18 mouse cellular contexts compared by ENCODE assay signal in genomic region chr11:103979381-103979780, GRCm38 (mm10). TPM values are rescaled to one million over a fixed set of nuclear protein-coding genes. Genes with fewer than 3 reads are reported as not detected.
DNase-seq lines count a peak whose midpoint lies in the region; ATAC-seq and TF ChIP-seq lines count a peak whose summit lies in the region.
"Had no signal": no experiment of that assay in that cellular context is flagged by ENCODE, and none has a peak within 500 bp of the region (broad histone marks: within the 10 kb centered on the region; RNA-seq: fewer than 3 reads in every experiment).

No protein-coding gene starts in this region.

- no peaks in the 10 kb centered on the region for H3K9me3 ChIP-seq in kidney, postnatal 0 days (replicated peaks; ENCODE audit: low read length)
- no peaks in the 10 kb centered on the region for H3K9me3 ChIP-seq in kidney, embryonic 16.5 days (ENCODE audit: low read length)
- no peaks in the 10 kb centered on the region for H3K9me3 ChIP-seq in midbrain, embryonic 13.5 days
- no peaks in the 10 kb centered on the region for H3K9me3 ChIP-seq in forebrain, embryonic 12.5 days
- H3K9me3 ChIP-seq: embryonic facial prominence, embryonic 12.5 days; forebrain, embryonic 10.5 days; heart, embryonic 13.5 days; neural tube, embryonic 13.5 days had no signal

- 82% methylated on average over 4 of the region's 4 CpGs for WGBS in kidney, postnatal 0 days
- 87% methylated on average over 4 of the region's 4 CpGs for WGBS in kidney, embryonic 16.5 days
- 52% methylated on average over 4 of the region's 4 CpGs for WGBS in bone marrow, adult 2 months
- WGBS in midbrain, embryonic 13.5 days: 91% methylated on average over 4 of the region's 4 CpGs
- 94% methylated on average over 4 of the region's 4 CpGs for WGBS in forebrain, embryonic 12.5 days

- peaks cover 21% of the 10 kb centered on the region; the same call in 1 of the 2 replicates for H3K36me3 ChIP-seq in kidney, postnatal 0 days (ENCODE audit: insufficient read depth, low read length)
- peaks cover 43% of the 10 kb centered on the region for H3K36me3 ChIP-seq in kidney, embryonic 16.5 days (ENCODE audit: insufficient read depth, low read length)
- peaks cover 91% of the 10 kb centered on the region for H3K36me3 ChIP-seq in midbrain, embryonic 13.5 days
- peaks cover 80% of the 10 kb centered on the region for H3K36me3 ChIP-seq in forebrain, embryonic 12.5 days (replicated peaks)

- H3K27ac ChIP-seq in kidney, postnatal 0 days: peak overlapping the region; percentile 25; the same call in 1 of the 2 replicates
- no peak overlapping the region for H3K27ac ChIP-seq in kidney, embryonic 16.5 days (ENCODE audit: low read length)
- peak overlapping the region; percentile 70 for H3K27ac ChIP-seq in bone marrow, adult 2 months (ENCODE audit: control insufficient read depth, insufficient read depth, low read depth, low read length, poor library complexity)
- H3K27ac ChIP-seq in midbrain, embryonic 13.5 days: no peak overlapping the region
- no peak overlapping the region for H3K27ac ChIP-seq in forebrain, embryonic 12.5 days
- H3K27ac ChIP-seq: embryonic facial prominence, embryonic 12.5 days; forebrain, embryonic 10.5 days; heart, embryonic 13.5 days; liver, embryonic 14.5 days; neural tube, embryonic 13.5 days had no signal

- no peak overlapping the region for H3K4me2 ChIP-seq in kidney, postnatal 0 days (ENCODE audit: low read length)
- no peak overlapping the region for H3K4me2 ChIP-seq in kidney, embryonic 16.5 days (replicated peaks; ENCODE audit: low read depth, low read length)
- H3K4me2 ChIP-seq in midbrain, embryonic 13.5 days (replicated peaks): no peak overlapping the region
- H3K4me2 ChIP-seq in forebrain, embryonic 12.5 days: no peak overlapping the region
- H3K4me2 ChIP-seq: embryonic facial prominence, embryonic 12.5 days; heart, embryonic 13.5 days; neural tube, embryonic 13.5 days had no signal

- DNase-seq in kidney, postnatal 0 days (ENCODE audit: low spot score): no peak
- DNase-seq: cerebellum, adult 9-10 months; kidney, postnatal 10 days; midbrain, embryonic 14.5 days; retina, postnatal 1 day had no signal

- ATAC-seq in kidney, postnatal 0 days (replicated peaks; ENCODE audit: low FRiP score, low read depth): no peak
- no peak for ATAC-seq in kidney, embryonic 16.5 days (ENCODE audit: low FRiP score, low TSS enrichment)
- ATAC-seq in granulocyte monocyte progenitor cell, adult 5-6 weeks (replicated peaks; ENCODE audit: poor library complexity, severe bottlenecking): peak; percentile 68
- ATAC-seq in monocyte, adult 5-6 weeks (replicated peaks; ENCODE audit: insufficient number of reproducible peaks, low FRiP score, low TSS enrichment, poor library complexity, severe bottlenecking): peak; percentile 70
- no peak for ATAC-seq in midbrain, embryonic 13.5 days
- ATAC-seq in forebrain, embryonic 12.5 days (ENCODE audit: low FRiP score): no peak
- ATAC-seq: CD4-positive, CD25-positive, alpha-beta regulatory T cell, adult 4 months; inflammation-experienced regulatory T-cells, adult 6 months had no signal

- no peak overlapping the region for H3K4me3 ChIP-seq in kidney, postnatal 0 days (replicated peaks; ENCODE audit: low read depth, low read length)
- no peak overlapping the region for H3K4me3 ChIP-seq in kidney, embryonic 16.5 days (ENCODE audit: low read length)
- H3K4me3 ChIP-seq in bone marrow, adult 2 months (replicated peaks; ENCODE audit: control insufficient read depth, low read depth, low read length): no peak overlapping the region
- H3K4me3 ChIP-seq in midbrain, embryonic 13.5 days (replicated peaks): no peak overlapping the region
- H3K4me3 ChIP-seq in forebrain, embryonic 12.5 days (replicated peaks): no peak overlapping the region
- H3K4me3 ChIP-seq: embryonic facial prominence, embryonic 12.5 days; forebrain, embryonic 10.5 days; heart, embryonic 13.5 days; neural tube, embryonic 13.5 days had no signal

- H3K27me3 ChIP-seq in kidney, postnatal 0 days (ENCODE audit: insufficient read depth, low read length): no peaks in the 10 kb centered on the region
- no peaks in the 10 kb centered on the region for H3K27me3 ChIP-seq in kidney, embryonic 16.5 days (ENCODE audit: insufficient read depth, low read length)
- no peaks in the 10 kb centered on the region for H3K27me3 ChIP-seq in midbrain, embryonic 13.5 days
- no peaks in the 10 kb centered on the region for H3K27me3 ChIP-seq in forebrain, embryonic 12.5 days
- H3K27me3 ChIP-seq: embryonic facial prominence, embryonic 12.5 days; heart, embryonic 13.5 days; neural tube, embryonic 13.5 days had no signal

- no peak overlapping the region for H3K9ac ChIP-seq in kidney, postnatal 0 days (ENCODE audit: low read depth, low read length)
- H3K9ac ChIP-seq in kidney, embryonic 16.5 days (replicated peaks; ENCODE audit: low read length): no peak overlapping the region
- no peak overlapping the region for H3K9ac ChIP-seq in midbrain, embryonic 13.5 days (replicated peaks)
- H3K9ac ChIP-seq in forebrain, embryonic 12.5 days: no peak overlapping the region
- H3K9ac ChIP-seq: embryonic facial prominence, embryonic 12.5 days; heart, embryonic 13.5 days; liver, embryonic 14.5 days; neural tube, embryonic 13.5 days had no signal

- TF ChIP-seq CTCF in kidney, postnatal 0 days (IDR thresholded peaks at IDR 0.05; ENCODE audit: low read depth): no peak
- no peak for TF ChIP-seq CTCF in bone marrow, adult 2 months (IDR thresholded peaks at IDR 0.05; ENCODE audit: control insufficient read depth, insufficient read depth, low read length)

- TF ChIP-seq POLR2A in bone marrow, adult 2 months (IDR thresholded peaks at IDR 0.05; ENCODE audit: borderline replicate concordance, control insufficient read depth, low read depth, low read length): no peak

- no peaks in the 10 kb centered on the region for H3K4me1 ChIP-seq in kidney, postnatal 0 days (replicated peaks; ENCODE audit: insufficient read depth, low read length)
- H3K4me1 ChIP-seq in kidney, embryonic 16.5 days (ENCODE audit: insufficient read depth, low read length): no peaks in the 10 kb centered on the region
- no peaks in the 10 kb centered on the region; the same call in 1 of the 2 replicates for H3K4me1 ChIP-seq in bone marrow, adult 2 months (ENCODE audit: control insufficient read depth, insufficient read depth, low read length)
- H3K4me1 ChIP-seq in midbrain, embryonic 13.5 days (replicated peaks): peaks cover 8% of the 10 kb centered on the region
- H3K4me1 ChIP-seq in forebrain, embryonic 12.5 days: peaks cover 4% of the 10 kb centered on the region; the same call in 1 of the 2 replicates
- H3K4me1 ChIP-seq: embryonic facial prominence, embryonic 12.5 days had no signal

RNA-seq across cellular contexts. Expression of gene Arf2, which starts 12.8 kb away (rescaled TPM):
- 74.1 and 76.0 TPM in 2 replicates for polyA plus RNA-seq in kidney, postnatal 0 days (2015; fragmentation: Nextera tagmentation; extraction: Ambion mirVana)
- polyA plus RNA-seq in kidney, embryonic 16.5 days (2015; fragmentation: Nextera tagmentation; extraction: Ambion mirVana): 67.8 and 69.8 TPM in 2 replicates
- 16.4 and 17.7 TPM in 2 replicates for polyA plus RNA-seq in bone marrow, adult 2 months (2011; ENCODE audit: insufficient read depth, insufficient read length, low replicate concordance, missing spikeins)
- 17.3 and 20.9 TPM in 2 replicates for total RNA-seq in granulocyte monocyte progenitor cell, adult 5-6 weeks (2014; fragmentation: Nextera tagmentation)
- total RNA-seq in granulocyte monocyte progenitor cell, adult 5-6 weeks (2017): 30.2 and 38.9 TPM in 2 replicates
- 52.6 to 86.8 TPM (median 79.1 TPM) in 3 replicates for total RNA-seq in monocyte, adult 5-6 weeks (2017)
- 195 and 211 TPM in 2 replicates for polyA plus RNA-seq in midbrain, embryonic 13.5 days (2015; fragmentation: Nextera tagmentation; extraction: Ambion mirVana)
- 134 and 141 TPM in 2 replicates for polyA plus RNA-seq in forebrain, embryonic 12.5 days (2016; fragmentation: Nextera tagmentation; extraction: Ambion mirVana)

RNA-seq across cellular contexts. Expression of gene Nsf, which starts 25.5 kb away (rescaled TPM):
- polyA plus RNA-seq in kidney, postnatal 0 days (2015; fragmentation: Nextera tagmentation; extraction: Ambion mirVana): 37.1 and 41.2 TPM in 2 replicates
- 47.5 and 54.2 TPM in 2 replicates for polyA plus RNA-seq in kidney, embryonic 16.5 days (2015; fragmentation: Nextera tagmentation; extraction: Ambion mirVana)
- 10.3 and 13.2 TPM in 2 replicates for polyA plus RNA-seq in bone marrow, adult 2 months (2011; ENCODE audit: insufficient read depth, insufficient read length, low replicate concordance, missing spikeins)
- 27.6 and 54.7 TPM in 2 replicates for total RNA-seq in granulocyte monocyte progenitor cell, adult 5-6 weeks (2014; fragmentation: Nextera tagmentation)
- 26.6 and 32.9 TPM in 2 replicates for total RNA-seq in granulocyte monocyte progenitor cell, adult 5-6 weeks (2017)
- 73.0 to 93.1 TPM (median 86.5 TPM) in 3 replicates for total RNA-seq in monocyte, adult 5-6 weeks (2017)
- 113 and 138 TPM in 2 replicates for polyA plus RNA-seq in midbrain, embryonic 13.5 days (2015; fragmentation: Nextera tagmentation; extraction: Ambion mirVana)
- 69.1 and 78.0 TPM in 2 replicates for polyA plus RNA-seq in forebrain, embryonic 12.5 days (2016; fragmentation: Nextera tagmentation; extraction: Ambion mirVana)

Comparison
In these comparisons a context has a peak if more than half of its experiments do, and no peak if none do; other contexts are left out.
1. H3K27ac ChIP-seq: peak in kidney, postnatal 0 days (single experiment) and bone marrow, adult 2 months (single experiment); none in kidney, embryonic 16.5 days (single experiment), midbrain, embryonic 13.5 days (single experiment) and forebrain, embryonic 12.5 days (single experiment).
2. ATAC-seq: peak in granulocyte monocyte progenitor cell, adult 5-6 weeks (single experiment) and monocyte, adult 5-6 weeks (single experiment); none in kidney, postnatal 0 days (single experiment), kidney, embryonic 16.5 days (single experiment), midbrain, embryonic 13.5 days (single experiment) and forebrain, embryonic 12.5 days (single experiment).